Mouse (Mus musculus): Measurements from ENCODE around the gene Whamm. TPM values are rescaled to one million over a fixed set of nuclear protein-coding genes. Genes with fewer than 3 reads are reported as not detected.

Whamm gene
- total RNA-seq, 1 experiment, result 10.7 TPM

DNA sequence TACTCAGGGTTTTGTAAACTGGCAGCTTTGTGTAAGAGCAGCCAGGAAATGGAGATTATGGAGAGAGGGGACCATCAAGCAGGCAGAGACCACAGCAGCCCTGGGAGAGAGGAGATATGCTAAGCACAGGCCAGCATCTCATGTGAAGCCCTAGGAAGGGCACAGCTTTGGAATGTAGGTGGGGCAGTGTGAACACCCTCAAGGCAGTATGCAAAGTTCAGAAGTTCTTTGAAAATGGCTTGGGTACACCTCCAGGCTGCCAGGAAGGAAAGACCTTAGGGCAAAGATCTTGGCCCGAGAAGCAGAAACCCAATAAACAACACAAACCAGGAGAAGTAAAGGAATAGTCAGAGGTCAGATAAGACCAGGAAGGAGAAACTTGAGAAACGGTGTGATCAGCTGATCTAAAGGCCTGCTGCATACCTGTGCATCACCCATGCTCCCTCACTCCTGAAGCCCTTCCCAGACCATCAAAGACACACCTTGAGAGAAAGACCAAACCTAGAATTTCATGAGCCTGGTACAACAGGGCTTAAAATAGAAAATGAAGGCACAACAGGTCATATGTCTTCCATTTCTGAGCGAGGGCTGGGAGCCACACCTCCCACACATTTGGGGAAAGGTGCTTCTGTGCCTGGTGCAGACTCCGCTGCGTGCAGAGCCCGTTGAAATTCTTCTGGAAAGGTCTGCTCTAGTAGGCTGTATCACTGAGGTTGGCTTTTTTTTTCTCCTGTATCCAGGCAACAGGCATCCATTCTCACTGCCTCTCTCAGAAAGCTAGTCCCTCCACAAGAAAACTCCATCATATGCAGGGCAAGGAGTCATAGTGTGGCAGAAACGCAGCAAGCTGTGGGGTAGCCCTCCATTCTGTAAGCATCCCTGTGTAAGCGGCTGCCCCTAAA is 28.6 kb downstream of the Whamm start:
- Histone ChIP-seq H3K9ac (ENCODE audit: insufficient read depth, low read depth, low read length, poor library complexity, severe bottlenecking) (no peak overlapping the region), H3K27ac (ENCODE audit: insufficient read depth, low read depth, low read length, poor library complexity, severe bottlenecking) (no peak overlapping the region), H3K4me3 (ENCODE audit: insufficient read depth in 1 of 2, low read depth in 1 of 2, low read length in 2 of 2, poor library complexity in 1 of 2, severe bottlenecking in 1 of 2) (no peak overlapping the region), H3K36me3 (ENCODE audit: control insufficient read depth, insufficient read depth, low read length, poor library complexity, severe bottlenecking) (peaks cover 32% of the 10 kb centered on the region), H3K9me3 (ENCODE audit: control insufficient read depth, insufficient read depth, low read depth, low read length) (peaks cover 6% of the 10 kb centered on the region), H3K4me1 (ENCODE audit: control insufficient read depth in 2 of 2, insufficient read depth in 2 of 2, low read length in 2 of 2, poor library complexity in 1 of 2) (peaks cover 0 to 3% of the 10 kb centered on the region in 2 experiments; a peak in 1 of 4 replicates)
- in situ Hi-C loops (cut with MboI; ENCODE audit: low sequenced_read_pairs in 2 of 2, unreplicated experiment in 2 of 2), result no loop called here
- no peak for TF ChIP-seq MAFK (IDR thresholded peaks at IDR 0.05; ENCODE audit: insufficient read depth, low read depth, low read length)
- TF ChIP-seq CHD2 (IDR thresholded peaks at IDR 0.05; ENCODE audit: low read depth, low read length), result no peak
- 0 out of 2 replicates have a peak, but pooled peaks have one; percentile 22 for TF ChIP-seq ZNF384 (IDR thresholded peaks at IDR 0.05; ENCODE audit: low read depth, low read length)
- TF ChIP-seq HCFC1 (IDR thresholded peaks at IDR 0.05; ENCODE audit: borderline replicate concordance, insufficient read depth, low read length), result no peak
- TF ChIP-seq ZC3H11A (IDR thresholded peaks at IDR 0.05; ENCODE audit: borderline replicate concordance, low read depth, low read length), result no peak
- DNase-seq (ENCODE audit: low read depth, low spot score), result peak; percentile 50

- DNase-seq (ENCODE audit: low read depth, low spot score), result no peak
- Histone ChIP-seq H3K9ac (ENCODE audit: insufficient read depth, low read depth, low read length, poor library complexity, severe bottlenecking) (no peak overlapping the region), H3K9me3 (ENCODE audit: control insufficient read depth, insufficient read depth, low read depth, low read length) (no peaks in the 10 kb centered on the region), H3K27ac (ENCODE audit: insufficient read depth, low read depth, low read length, poor library complexity, severe bottlenecking) (no peak overlapping the region), H3K36me3 (ENCODE audit: control insufficient read depth, insufficient read depth, low read length, poor library complexity, severe bottlenecking) (no peaks in the 10 kb centered on the region), H3K4me3 (ENCODE audit: insufficient read depth in 1 of 2, low read depth in 1 of 2, low read length in 2 of 2, poor library complexity in 1 of 2, severe bottlenecking in 1 of 2) (no peak overlapping the region), H3K4me1 (ENCODE audit: control insufficient read depth in 2 of 2, insufficient read depth in 2 of 2, low read length in 2 of 2, poor library complexity in 1 of 2) (peaks cover 0 to 3% of the 10 kb centered on the region in 2 experiments; a peak in 1 of 4 replicates)
- in situ Hi-C loops (cut with MboI; ENCODE audit: low sequenced_read_pairs in 2 of 2, unreplicated experiment in 2 of 2), result no loop called here
- TF ChIP-seq ZNF384 (IDR thresholded peaks at IDR 0.05; ENCODE audit: low read depth, low read length), result no peak
- no peak for TF ChIP-seq MAFK (IDR thresholded peaks at IDR 0.05; ENCODE audit: insufficient read depth, low read depth, low read length)
- no peak for TF ChIP-seq ZC3H11A (IDR thresholded peaks at IDR 0.05; ENCODE audit: borderline replicate concordance, low read depth, low read length)
- TF ChIP-seq HCFC1 (IDR thresholded peaks at IDR 0.05; ENCODE audit: borderline replicate concordance, insufficient read depth, low read length), result no peak
Observed at GRCm38 (mm10) chr7:81604991-81605390, 33.9 kb downstream of the Whamm start.

DNA sequence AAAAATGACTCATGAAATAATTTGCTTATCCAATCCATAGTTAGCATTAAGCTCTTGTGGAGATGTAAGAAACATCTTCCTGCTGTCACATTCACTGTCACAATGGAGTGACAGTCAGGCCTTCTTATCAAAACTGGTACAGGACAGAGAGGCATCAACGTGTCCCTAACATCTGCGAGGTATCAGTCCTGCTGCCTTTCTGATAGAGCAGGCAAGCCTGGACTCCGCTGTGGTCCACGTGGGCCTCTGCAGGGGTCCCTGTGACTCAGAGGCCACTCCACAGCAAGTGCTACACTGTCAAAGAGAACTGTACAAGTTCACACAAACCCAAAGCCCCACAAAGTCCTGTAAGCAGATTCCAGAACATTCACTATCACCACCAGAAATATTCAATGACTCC is 34.4 kb downstream of the Whamm start:
- Histone ChIP-seq H3K27ac (ENCODE audit: insufficient read depth, low read depth, low read length, poor library complexity, severe bottlenecking) (no peak overlapping the region), H3K4me1 (ENCODE audit: control insufficient read depth in 2 of 2, insufficient read depth in 2 of 2, low read length in 2 of 2, poor library complexity in 1 of 2) (peaks cover 0 to 4% of the 10 kb centered on the region in 2 experiments; a peak in 1 of 4 replicates), H3K4me3 (ENCODE audit: insufficient read depth in 1 of 2, low read depth in 1 of 2, low read length in 2 of 2, poor library complexity in 1 of 2, severe bottlenecking in 1 of 2) (no peak overlapping the region), H3K9ac (ENCODE audit: insufficient read depth, low read depth, low read length, poor library complexity, severe bottlenecking) (no peak overlapping the region), H3K36me3 (ENCODE audit: control insufficient read depth, insufficient read depth, low read length, poor library complexity, severe bottlenecking) (no peaks in the 10 kb centered on the region), H3K9me3 (ENCODE audit: control insufficient read depth, insufficient read depth, low read depth, low read length) (no peaks in the 10 kb centered on the region)
- TF ChIP-seq ZC3H11A (IDR thresholded peaks at IDR 0.05; ENCODE audit: borderline replicate concordance, low read depth, low read length) (no peak), CHD2 (IDR thresholded peaks at IDR 0.05; ENCODE audit: low read depth, low read length) (no peak)
- no peak for DNase-seq (ENCODE audit: low read depth, low spot score)
- in situ Hi-C loops (cut with MboI; ENCODE audit: low sequenced_read_pairs in 2 of 2, unreplicated experiment in 2 of 2), result no loop called here

GRCm38 (mm10) chr7:81606452-81606851 is 35.4 kb downstream of the Whamm start:
- Histone ChIP-seq H3K27ac (ENCODE audit: insufficient read depth, low read depth, low read length, poor library complexity, severe bottlenecking) (no peak overlapping the region), H3K4me3 (ENCODE audit: insufficient read depth in 1 of 2, low read depth in 1 of 2, low read length in 2 of 2, poor library complexity in 1 of 2, severe bottlenecking in 1 of 2) (no peak overlapping the region), H3K36me3 (ENCODE audit: control insufficient read depth, insufficient read depth, low read length, poor library complexity, severe bottlenecking) (no peaks in the 10 kb centered on the region), H3K4me1 (ENCODE audit: control insufficient read depth in 2 of 2, insufficient read depth in 2 of 2, low read length in 2 of 2, poor library complexity in 1 of 2) (peaks cover 0 to 4% of the 10 kb centered on the region in 2 experiments; a peak in 1 of 4 replicates), H3K9ac (ENCODE audit: insufficient read depth, low read depth, low read length, poor library complexity, severe bottlenecking) (no peak overlapping the region), H3K9me3 (ENCODE audit: control insufficient read depth, insufficient read depth, low read depth, low read length) (no peaks in the 10 kb centered on the region)
- in situ Hi-C loops (cut with MboI; ENCODE audit: low sequenced_read_pairs in 2 of 2, unreplicated experiment in 2 of 2), result no loop called here
- no peak for DNase-seq (ENCODE audit: low read depth, low spot score)
- TF ChIP-seq HCFC1 (IDR thresholded peaks at IDR 0.05; ENCODE audit: borderline replicate concordance, insufficient read depth, low read length) (no peak), CHD2 (IDR thresholded peaks at IDR 0.05; ENCODE audit: low read depth, low read length) (no peak), MAFK (IDR thresholded peaks at IDR 0.05; ENCODE audit: insufficient read depth, low read depth, low read length) (no peak), ZC3H11A (IDR thresholded peaks at IDR 0.05; ENCODE audit: borderline replicate concordance, low read depth, low read length) (no peak)

Measured in ES-E14 (cell line).